Mouse (Mus musculus): ENCODE measurements around the gene Trhr2. TPM values are rescaled to one million over a fixed set of nuclear protein-coding genes. Genes with fewer than 3 reads are reported as not detected.
"Not testable (repeated sequence)": the region's sequence is repeated elsewhere in the genome, so short reads cannot be mapped to it uniquely, and the experiment has no call there.

Trhr2 gene
- total RNA-seq, 4 experiments from 2014 or later, result 8.6 to 11.3 (median 10.8) TPM

DNA sequence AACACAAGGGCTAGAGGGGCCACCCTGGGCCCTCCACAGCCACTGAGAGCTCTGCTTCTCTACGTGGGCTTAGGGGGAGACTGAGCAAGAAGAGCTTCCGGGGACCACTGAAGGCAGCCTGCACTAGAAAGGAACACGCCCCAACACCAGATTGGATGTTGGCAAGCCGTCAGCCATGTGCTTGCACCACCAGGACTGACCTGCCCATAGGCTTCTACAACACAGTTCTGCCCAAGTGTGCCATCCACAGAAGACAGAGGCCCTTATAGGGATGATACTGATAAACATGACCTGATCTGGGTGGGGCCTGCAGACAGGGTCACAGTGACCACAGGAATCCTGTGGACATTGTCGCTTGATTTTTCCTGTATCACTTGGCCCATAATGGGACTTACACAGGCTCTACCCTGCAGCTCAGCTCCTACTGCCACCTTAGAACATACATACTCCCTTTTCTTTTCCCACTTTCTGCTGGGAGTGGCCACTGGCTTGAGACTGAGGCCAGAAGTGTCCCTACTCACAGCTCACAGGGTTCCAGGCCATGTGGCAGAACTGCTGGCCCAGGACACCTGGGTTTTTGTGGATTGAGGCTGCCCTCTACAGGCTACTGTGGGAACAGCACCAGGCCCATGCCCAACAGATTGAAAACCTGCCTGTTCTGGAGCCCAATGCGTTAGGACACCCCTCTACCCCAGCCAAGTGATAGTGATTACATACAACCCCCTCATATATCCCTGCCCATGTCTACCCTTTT lies 27.6 kb downstream of the Trhr2 start:
- peak; percentile 63 to 87 for DNase-seq (ENCODE audit: low spot score in 2 of 2)

DNA sequence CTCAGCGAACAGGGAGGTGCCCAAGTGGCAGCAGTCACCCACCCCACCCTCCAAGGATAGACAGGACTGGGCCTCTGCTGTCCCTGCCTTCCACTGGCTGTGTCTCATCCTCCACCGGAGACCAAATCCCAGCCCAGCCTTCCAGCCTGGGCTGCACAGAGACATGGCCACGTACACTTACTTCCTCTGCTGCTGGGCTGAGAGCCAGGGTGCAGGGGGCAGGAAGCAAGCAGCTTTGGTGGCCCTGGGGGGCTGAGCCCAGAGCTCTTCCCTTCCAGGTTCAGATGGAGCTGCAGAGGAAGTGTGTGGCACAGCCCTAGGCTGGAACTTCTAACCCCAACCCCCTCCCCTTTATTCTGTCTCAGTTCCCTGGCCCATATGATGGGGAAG lies 29.4 kb downstream of the Trhr2 start:
- no peak for DNase-seq (ENCODE audit: low spot score in 2 of 2)

DNA sequence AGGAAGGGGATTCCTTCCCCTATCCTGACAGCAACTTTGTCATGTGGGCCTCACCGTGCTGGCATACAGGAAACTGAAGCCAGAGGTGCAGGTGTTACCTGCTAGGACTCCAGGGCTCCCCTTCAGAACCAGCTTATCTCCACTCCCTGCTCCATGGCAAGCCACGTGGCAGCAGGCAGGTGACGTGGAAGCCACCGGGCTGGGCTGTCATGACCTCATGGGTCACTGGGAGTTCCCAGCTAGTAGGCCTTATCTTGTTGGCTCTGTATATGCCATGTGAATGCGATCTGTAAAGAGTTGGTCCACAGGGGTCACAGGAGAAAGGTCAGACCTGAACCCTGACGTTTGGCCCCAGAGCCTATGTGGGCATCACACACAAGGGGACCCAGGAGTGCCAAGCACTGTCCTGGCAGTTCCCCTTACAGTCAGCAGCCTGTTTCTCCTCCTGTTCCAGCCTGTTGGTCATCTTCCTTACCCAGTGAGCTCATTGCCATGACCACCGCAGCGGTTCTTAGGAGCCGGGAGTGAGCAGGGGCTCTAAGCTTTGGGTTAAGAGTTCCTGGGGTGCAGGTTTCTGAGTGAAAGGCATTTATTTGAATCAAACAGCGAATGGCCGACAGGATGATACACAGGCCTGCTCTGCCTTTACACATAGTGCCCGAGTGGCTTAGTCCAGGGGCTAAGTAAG lies 30.0 kb downstream of the Trhr2 start:
- no peak for DNase-seq (ENCODE audit: low spot score in 2 of 2)

DNA sequence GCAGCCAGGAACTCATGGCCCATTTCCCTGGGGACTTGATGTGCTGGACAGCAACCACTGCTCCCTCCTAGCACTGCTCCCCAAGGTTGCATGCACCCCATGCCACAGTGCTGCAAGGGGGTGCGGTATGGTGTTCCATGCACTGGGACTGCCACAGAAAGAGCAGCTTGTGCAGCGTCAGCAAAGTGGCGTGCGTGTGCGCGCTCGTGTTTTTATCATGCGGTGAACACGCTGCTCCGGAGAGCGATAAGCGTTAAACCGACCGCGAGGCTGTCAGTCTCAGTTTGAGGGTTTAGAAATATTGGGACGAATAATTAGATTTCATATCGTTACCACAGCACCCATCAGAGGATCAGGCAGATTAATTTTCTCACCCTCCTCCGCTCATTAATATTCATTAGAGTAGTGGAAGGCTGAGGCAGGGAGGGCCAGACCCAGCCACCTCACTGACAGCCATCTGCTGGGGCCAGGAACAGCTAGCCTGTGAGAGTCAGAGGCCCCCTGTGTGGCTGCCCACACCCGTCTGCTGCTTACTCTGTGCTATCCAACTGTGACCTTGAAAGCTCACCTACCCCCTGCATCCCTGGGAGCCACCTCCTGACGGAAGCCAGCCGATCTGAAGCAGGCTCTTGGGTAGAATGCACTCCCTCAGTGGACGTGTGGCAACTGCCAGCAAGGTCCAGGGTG lies 30.9 kb downstream of the Trhr2 start:
- DNase-seq (ENCODE audit: low spot score in 2 of 2), result no peak

DNA sequence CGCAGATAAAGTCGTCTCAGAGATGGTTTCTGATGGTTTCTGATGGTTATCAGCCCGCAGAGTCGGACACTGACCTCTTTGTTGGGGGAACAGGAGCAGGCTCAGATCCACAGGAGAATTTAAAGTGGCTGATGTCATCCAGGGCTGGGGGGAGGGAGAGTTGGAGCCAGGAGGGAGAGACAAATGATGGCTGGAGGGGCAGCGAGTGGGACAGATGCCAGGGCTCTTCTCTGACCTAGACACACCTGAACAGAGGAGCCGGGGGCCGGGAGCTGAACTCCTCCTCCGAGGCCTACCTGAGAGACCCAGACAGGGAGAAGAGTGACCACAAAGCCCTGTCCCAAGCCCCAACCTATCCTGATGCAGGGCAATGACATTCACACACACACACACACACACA lies 31.5 kb downstream of the Trhr2 start:
- no peak for DNase-seq (ENCODE audit: low spot score in 2 of 2)

DNA sequence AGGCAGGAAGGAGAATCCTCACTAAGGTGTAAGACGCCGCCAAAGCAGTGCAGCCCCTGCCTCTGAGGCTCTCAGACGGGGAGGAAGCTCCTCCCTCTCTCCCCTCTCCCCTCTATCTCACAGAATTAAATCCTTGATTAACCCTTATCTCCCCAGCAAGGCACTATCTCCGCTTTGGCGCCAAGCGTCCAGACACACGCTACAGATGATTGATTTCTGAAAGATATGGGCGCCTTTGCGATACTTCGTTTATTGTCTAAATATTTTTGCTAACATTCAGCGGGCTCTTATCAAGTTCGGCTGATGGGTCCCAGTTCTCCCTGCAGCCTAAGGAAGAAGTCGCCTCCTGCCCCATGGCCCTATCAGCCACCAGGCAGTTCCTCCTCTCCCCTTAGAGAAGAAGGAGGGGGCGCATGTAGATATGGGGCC lies 34.4 kb downstream of the Trhr2 start:
- no peak for DNase-seq (ENCODE audit: low spot score in 2 of 2)

DNA sequence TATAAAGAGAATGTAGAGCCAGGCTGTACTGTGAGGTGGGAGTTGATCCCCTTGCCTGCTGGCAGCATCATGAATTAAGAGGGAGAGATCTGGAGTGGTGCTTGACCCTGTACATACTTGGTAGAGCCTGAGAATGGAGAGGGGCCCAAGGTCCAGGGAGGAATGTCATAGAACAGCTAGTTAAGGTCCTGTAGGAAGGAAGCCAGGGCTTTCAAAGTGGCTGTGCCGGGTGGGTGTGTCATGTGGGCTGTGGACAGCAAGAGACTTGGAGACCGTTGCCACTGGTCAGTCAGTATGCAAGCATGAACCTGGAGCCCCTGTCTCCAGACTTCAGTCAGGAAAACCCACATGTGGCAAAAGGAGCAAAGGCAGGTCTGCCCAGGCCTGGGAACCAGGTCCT lies 35.4 kb downstream of the Trhr2 start:
- no peak for DNase-seq (ENCODE audit: low spot score in 2 of 2)

DNA sequence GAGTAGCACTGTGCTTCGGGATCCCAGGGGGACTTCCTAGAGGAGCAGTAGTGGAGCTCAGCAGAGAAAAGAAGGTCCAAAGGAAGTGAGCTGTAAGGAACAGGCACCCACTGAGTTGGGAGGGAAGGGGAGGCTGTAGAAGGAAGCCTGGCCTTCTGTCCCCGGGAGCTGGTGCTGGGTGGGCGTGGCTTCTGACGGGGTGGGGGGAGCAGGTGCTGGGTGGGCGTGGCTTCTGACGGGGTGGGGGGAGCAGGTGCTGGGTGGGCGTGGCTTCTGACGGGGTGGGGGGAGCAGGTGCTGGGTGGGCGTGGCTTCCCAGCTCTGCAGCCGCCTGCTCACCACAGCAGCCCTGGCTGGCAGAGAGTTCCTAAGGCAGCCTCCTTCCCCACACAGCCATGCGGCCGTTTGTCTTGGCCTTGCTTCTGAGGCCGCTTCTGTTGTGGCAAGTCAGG lies 36.6 kb downstream of the Trhr2 start:
- DNase-seq (ENCODE audit: low spot score in 2 of 2), result not testable (repeated sequence)

DNA sequence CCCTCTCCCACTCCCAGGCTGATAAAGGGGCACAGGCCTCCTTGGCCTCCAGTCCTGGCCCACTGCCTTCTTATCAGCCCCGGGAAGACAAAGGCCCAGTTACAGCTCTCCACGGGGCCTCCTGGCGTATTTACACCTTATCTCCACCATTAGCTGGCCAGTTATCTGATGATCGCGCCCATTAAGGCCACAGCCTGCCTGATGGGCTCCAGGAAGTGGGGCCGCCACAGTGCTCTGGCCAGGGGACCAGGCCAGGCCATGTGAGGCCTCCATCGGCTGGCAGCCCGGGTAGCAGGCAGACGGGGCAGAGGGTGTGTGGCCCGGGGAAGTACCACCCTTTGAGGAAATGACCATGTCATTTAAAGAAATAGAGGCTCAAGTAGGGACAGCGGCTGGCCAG lies 37.8 kb downstream of the Trhr2 start:
- DNase-seq (ENCODE audit: low spot score in 2 of 2), result no peak

DNA sequence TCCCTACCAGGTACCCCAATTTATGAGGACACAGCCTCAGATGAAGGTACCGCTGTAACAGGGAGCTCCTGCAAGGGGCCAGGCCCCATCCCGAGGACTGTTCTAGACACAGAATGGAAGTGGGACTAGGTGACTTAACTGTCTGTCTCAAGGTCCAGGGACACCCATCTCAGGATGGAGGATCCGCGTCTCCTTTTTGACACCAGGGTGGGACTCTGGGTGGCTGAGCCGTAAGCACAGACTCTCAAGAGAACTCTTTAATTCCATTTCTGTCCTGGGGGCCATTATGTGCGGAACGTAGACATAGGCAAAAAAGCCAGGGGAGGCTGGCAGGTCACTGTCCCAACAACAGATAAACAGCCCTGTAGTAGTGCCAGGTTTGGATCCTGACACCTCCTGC lies 38.4 kb downstream of the Trhr2 start:
- DNase-seq (ENCODE audit: low spot score in 2 of 2), result no peak

DNA sequence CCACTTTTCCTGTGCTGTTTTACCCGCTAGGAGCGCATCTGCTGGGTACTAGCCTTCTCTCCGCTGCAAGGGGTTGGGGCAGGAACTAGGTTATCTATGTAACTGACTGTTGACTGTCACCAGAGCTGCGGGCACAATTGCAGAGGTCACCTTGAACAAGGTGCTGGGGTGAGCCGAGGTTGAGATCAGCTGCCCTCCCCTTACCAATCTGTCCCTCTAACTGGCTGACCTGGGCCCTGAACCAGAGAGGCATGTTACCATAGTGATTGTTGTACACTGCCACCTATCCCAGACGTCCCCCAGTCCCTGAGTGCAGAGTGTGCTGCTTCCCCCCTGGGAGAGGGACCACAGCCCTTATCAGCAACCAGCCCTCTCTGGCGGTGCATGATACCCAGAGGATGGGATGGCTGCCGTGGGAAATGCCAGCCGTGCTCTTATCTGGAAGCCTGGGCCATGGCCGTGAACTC lies 39.1 kb downstream of the Trhr2 start:
- DNase-seq (ENCODE audit: low spot score in 2 of 2), result no peak

DNA sequence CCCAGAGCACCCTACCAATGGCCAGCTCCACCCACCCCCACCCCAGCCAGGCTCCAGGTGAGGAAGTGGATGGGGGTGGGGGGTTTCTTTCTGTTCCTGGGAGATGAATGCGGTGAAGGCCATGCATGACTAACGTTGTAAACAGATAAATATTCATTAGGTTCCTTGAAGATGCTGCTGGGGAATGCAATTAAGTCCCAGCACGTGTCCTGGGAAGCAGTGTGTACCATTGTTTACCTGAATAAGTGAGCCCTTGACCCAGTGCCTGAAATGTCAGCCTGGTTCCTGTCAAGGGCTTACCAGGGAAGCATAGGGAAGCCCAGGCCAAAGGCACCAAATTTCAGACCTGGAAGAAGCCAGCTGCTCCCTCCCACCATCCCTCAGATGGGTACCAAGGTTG lies 40.0 kb downstream of the Trhr2 start:
- no peak for DNase-seq (ENCODE audit: low spot score in 2 of 2)

DNA sequence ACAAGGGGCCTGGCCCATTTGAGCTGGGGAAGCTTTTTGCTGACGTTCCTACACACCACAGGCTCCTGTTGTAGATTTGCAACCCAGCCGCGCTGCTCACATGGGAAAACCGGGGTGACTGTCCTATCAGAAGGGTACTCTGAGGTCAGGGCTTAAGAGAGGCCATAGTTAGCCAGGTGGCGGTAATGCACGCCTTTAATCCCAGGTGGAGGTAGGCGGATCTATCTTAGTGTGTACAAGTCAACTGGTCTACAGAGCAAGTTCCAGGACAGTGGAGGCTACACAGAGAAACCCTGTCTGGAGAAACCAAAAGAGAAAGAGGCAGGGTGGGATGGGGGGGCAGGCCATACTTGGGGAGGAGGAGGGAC lies 40.9 kb downstream of the Trhr2 start:
- no peak for DNase-seq (ENCODE audit: low spot score in 2 of 2)

DNA sequence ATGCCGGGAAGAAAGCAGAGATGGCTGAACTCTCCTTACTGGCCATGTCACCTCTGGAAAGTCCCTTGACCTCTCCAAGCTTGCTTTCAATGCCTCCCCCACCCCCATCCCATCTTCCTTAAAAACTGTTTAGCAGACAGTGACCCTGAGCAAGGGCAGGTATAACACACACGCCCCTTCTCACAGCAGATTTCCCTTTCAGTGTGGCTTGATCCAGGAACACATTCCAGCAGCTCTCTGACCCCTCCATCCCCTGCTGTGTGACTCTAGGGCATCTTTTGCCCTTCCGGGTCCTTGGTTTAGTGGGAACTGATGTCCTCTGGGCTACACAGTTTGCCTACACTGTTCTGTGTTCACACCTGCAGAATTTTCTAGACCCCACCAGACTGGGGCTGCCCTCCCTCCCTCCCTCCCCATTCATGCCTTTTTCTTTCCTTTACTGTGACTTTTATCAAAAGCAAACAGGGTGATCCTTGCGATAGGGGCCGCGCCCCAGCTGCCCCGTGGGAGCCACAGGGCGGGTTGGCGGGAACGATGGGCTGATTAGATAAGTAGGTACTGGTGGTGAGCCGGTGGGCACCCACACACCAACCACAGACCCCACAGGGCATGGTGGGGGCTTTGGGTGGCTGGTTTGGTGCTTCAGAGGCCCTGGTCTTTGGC lies 41.4 kb downstream of the Trhr2 start:
- DNase-seq (ENCODE audit: low spot score in 2 of 2), result no peak

DNA sequence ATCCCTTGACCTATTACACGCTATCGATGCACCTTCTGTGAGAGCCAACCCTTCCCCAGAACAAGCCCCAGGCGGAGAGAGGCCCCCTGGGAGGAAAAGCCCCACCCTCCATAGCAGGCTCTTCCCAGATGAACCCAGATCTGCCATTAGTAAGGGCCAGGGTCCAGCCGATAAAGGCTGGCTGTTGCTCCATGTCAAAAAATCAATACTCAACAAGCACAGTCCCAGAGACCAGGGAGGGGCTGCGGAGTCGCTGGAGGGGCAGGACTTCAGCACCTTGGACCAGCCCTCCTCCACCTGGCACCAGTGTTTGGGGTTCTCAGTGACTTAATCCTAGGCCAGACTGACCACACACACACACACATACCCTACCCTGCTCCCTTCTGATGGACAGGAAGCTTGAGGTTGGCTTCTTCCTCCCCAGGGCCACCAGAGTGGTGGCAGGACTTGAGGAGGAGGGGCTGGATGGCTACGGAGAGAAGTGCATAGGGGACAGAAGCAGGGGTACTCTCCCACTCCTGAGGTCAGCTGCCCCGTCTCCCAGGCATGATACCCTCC lies 42.5 kb downstream of the Trhr2 start:
- DNase-seq (ENCODE audit: low spot score in 2 of 2), result no peak

DNA sequence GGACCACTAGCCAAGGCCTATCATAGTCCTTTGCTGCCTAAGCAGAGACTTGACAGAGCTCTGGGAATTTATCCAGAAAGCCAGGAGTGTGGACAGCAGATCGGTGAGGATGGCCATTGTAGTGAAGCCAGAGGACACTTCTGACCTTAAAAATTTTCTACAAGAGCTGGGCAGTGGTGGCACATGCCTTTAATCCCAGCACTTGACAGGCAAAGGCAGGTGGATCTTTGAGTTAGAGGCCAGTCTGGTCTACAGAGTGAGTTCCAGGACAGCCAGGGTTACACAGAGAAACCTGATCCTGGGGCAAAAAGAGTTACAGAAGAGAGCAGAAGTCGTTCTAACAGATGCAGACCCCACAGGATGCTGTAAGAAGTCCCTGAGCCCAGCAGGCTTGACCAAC lies 44.1 kb downstream of the Trhr2 start:
- no peak for DNase-seq (ENCODE audit: low spot score in 2 of 2)

DNA sequence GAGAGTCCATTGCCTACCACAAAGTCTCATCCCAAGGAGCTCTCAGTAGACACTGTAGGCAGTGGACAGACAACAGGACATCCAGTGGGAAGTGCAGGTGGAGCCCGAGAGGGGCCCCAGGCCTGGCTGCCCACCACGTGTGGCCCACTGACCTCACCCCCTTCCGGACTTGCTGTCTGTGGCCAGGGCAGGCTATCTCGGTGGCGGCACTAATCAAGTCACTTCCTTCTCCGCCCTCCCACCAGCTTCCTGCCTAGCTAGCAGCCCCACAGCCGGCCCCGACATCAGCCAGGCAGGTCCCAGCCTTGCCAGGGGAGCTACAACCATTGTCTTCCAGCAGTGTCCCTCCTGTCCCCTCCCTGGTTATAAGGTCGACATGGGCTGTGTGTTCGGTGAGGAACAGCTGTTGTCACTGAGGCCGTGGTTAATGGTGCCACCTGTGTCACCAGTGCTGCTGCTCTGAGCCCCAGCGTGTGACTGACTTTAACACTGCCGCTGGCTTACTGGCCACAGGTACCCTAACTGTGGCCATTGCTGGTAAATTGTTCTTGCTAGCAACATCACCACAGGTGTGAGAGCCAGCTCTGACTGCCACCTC lies 45.5 kb downstream of the Trhr2 start:
- DNase-seq (ENCODE audit: low spot score in 2 of 2), result no peak

DNA sequence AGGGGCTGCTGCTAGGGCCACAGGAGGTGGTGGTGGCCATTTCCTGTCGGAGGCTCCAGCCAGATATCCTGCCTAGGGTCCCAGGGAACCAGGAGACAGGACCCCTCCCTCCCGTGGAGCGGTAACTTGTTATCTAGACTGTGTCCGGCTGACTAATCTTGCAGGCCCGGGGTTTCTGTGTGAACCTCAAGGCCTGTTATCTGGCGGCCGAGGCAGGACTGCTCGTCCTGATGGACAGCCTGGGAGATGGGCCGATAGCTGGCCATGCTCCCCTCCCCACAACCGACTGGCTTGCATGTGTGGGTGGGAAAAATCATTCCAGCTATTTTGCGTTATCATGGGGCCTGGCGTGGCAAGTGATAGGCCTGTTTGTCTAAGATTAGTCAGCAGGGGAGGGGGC lies 47.2 kb downstream of the Trhr2 start:
- no peak for DNase-seq (ENCODE audit: low spot score in 2 of 2)

DNA sequence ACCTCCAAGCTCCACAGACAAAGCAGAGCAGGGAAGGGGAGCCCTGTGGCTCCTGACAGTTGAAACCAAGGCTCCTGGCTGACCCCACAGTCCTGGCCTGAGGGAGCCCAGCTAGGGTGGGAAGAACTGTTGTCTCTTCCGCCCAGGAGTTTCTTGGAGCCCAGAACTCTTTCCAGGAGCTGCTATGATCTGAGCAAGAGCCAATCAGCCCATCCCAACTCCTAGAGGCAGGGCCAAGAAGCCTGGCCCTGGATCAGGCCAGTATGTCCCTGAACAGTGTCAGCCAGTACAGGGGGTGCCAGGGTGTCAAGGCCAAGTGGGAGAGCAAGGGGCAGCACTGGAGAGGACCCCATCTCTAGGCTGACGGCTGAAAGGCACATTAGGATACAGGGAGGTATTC lies 48.0 kb downstream of the Trhr2 start:
- no peak for DNase-seq (ENCODE audit: low spot score in 2 of 2)

DNA sequence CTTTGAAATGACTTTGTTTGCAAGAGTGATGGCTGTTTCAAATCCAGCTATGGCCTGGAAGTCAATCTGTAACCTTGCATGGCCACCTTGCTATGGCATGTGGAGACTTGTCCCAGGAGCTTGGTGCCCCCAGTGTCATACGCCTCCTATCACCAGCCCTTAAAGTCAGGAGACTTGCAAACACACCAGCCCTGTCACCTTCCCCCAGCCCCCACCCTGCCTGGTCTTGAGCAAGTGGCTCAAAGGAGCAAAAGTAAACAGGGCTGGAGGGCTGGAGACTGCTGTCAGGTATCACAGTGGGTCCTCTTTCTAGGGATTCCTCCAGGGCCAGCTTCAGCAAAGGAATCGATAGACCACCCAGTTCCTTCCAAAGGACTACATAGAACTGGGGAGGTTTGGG lies 49.4 kb downstream of the Trhr2 start:
- no peak for DNase-seq (ENCODE audit: low spot score in 2 of 2)

DNA sequence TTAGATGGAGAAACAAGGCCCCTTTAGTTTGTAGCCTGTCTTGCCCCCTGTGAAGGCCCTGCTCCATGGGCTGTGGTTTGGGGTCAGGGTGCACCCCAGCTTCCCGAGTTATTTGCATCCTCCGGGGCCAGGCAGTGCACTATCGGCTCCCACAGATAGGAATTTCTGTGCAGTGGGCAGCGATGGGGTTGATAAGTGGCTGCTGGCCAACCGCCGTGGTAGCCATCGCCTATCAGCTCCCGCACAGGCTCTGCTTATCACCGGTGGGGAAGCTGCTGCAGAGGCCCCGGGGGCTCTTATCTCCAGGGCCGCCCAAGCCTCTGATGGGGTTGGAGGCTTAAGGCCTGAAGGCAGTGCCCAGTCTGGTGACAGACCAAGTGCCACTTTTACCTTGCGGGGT lies 51.3 kb downstream of the Trhr2 start:
- no peak for DNase-seq (ENCODE audit: low spot score in 2 of 2)
